Mouse (Mus musculus): ENCODE results near the gene Olfr875.

Gene Olfr875

GRCm38 (mm10) chr9:37771759-37772158 is at the start of gene Olfr875:
Gene Olfr875, plus strand, starts transcription at chr9:37771857.
- no peak for DNase-seq (ENCODE audit: low read depth, low spot score)

DNA sequence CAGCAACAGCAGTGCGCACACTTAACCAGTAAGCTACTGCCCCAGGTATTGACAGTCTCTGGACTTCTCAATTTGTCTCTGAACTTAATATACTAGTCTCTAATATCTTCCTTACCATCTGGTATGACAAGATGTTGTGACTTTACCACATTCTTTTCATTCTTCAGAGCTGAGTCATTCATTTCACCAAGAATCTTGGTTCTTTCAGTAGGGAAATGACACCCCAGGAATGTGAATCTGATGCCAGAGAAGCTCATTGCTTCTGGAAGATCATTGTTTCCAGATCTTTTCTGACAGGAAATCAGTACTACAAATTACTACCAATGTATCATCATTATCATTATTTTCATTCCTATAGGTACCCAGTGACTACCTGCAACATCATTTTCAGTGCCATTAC is 37.3 kb upstream of the Olfr875 start:
- peak; percentile 7 for DNase-seq (ENCODE audit: low read depth, low spot score)

DNA sequence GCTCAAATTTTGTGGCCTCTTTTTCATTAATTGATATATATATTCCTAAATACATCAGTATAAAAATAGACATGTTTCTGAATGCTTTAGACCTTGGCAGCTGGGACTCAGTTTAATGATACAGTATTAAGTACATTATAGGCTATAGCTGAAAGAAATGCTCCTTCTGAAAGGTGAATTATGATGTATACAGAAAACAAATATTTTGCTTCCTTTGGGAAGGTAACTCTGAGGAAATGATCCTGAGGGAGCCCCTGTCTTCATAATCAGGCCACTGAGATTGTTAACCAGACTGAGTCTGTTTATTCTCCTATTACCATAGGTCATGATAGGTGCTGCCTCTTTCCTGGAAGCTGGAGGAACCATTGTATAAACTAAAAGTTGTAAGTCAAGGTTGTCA is 26.9 kb upstream of the Olfr875 start, which contains the start of gene Olfr874:
Gene Olfr874, plus strand, starts transcription at position 301 of the 400 bp plus-strand sequence.
- DNase-seq (ENCODE audit: low read depth, low spot score), result no peak

GRCm38 (mm10) chr9:37750319-37751075 is 21.2 kb upstream of the Olfr875 start:
- no peak for DNase-seq (ENCODE audit: low read depth, low spot score)

- no peak for DNase-seq (ENCODE audit: low read depth, low spot score)
Measured at GRCm38 (mm10) chr9:37751467-37751866, 20.2 kb upstream of the Olfr875 start.

DNA sequence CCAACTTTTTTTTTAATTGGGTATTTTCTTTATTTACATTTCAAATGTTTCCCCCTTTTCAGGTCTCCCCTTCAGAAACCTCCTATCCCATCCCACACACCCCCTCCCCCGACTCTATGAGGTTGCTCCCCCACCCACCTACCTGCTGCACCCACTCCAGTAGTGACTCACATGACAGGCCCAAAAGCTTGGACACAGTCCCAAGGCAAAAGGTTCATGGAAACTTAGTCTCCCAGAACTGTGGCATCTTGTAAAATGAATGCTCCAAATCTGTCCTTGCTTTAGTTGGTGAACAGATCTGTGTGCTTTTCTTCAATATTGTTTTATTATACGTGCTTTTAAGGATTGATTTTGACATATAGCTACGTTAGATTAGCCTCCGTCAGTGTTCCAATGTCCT is 19.7 kb upstream of the Olfr875 start:
- no peak for DNase-seq (ENCODE audit: low read depth, low spot score)

DNA sequence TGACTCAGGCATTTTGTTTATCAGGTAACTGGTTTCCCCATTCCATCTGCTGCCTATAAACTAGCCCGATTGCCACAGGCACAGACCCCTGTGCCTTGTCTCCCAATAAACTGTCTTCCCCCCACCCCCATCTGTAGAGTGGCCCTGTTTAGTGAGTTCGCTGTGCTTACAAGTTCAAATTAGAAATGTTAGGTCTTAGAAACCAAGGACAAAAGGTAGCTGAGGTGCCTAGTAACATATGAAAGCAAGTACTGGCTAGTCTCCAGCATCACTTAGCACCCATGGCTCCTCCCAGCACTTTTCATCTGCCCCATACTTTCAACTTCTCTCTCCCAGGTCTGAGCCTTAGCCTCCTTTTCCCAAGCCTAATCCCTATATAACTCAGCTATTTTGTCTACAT is 9.9 kb upstream of the Olfr875 start:
- DNase-seq (ENCODE audit: low read depth, low spot score), result no peak

DNA sequence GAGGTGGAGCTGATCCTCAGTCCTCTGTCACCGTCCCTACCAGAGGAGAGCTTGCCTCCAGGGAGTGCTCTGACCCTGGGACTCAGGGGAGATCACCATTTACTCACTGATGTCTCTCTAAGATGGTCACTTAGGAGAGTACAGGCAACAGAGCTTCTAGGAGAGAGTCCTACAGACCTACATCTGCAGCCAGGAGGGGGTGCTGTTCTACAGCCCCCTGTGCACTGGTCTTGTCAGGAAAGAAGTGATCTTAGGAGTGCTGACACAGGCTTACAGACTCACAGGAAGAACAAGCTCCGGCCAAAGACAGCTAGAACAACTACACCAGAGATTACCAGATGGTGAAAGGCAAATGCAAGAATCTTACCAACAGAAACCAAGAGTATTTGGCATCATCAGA is 9.1 kb upstream of the Olfr875 start:
- no peak for DNase-seq (ENCODE audit: low read depth, low spot score)

DNA sequence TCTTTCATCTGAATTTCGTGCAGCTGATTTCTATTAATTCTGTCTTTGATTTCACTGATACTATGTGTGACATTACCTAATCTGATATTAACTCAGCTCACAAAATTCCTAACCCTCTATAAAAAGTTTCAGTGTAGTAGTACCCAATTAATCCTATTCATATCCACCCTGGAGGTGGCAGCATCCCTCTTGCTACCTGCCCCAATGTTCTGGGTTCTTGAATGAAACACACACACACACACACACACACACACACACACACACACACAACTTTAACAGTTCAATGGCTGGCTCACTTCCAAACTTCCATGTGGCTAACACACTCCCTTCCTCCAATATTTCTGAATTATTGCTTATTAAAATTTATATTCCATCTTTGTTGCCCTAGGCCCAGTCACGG is 996 bp upstream of the Olfr875 start:
- no peak for DNase-seq (ENCODE audit: low read depth, low spot score)

GRCm38 (mm10) chr9:37782766-37783260 is 11.2 kb downstream of the Olfr875 start:
- DNase-seq (ENCODE audit: low read depth, low spot score), result peak; percentile 46

DNA sequence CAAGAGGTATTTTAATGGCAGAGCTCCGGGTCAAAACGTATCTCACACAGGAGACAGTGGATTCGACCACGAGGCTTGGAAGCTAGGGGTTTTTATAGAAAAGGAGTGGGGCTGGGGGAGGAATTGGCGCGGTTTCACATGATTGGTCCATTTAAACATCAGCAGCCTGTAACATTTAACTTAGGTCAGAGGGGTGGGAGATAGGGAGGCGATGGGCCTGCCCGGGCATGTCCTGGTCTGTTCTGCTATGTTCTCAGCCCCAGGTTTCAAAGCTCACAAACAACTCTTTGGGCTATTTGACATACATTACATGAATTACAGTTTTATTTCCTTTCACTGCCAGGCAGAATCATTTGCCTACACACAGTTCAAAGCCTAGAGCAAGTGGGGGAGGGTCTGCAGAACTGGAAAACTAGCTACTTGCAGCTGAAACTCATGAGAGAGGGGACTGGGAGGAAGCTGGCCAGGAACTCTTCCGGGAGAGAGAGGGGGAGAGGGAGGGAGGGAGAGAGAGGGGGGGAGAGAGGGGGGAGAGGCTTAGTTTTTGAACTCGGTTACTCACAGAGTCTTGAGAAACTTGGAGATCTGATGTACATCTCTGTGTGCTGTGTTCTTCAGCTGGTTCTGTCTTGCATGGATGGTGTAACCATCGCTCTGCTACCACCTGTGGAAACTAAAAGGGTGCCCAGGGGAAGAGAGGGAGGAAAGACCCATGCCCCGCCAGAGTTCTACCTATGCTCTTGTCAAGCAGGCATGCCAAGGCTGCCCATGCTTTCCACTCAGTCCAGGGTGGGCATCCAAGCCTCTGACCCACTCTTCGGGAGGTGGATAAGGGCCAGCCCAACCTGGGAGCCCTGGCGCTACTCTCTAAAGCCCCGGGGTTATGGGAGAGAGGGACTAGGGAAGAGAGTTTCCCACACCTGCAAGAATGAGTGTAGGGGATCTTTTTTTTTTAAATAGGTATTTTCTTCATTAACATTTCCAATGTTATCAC is 12.0 kb downstream of the Olfr875 start:
- DNase-seq (ENCODE audit: low read depth, low spot score), result peak; percentile 39

GRCm38 (mm10) chr9:37786411-37786810 is 14.8 kb downstream of the Olfr875 start:
- no peak for DNase-seq (ENCODE audit: low read depth, low spot score)

DNA sequence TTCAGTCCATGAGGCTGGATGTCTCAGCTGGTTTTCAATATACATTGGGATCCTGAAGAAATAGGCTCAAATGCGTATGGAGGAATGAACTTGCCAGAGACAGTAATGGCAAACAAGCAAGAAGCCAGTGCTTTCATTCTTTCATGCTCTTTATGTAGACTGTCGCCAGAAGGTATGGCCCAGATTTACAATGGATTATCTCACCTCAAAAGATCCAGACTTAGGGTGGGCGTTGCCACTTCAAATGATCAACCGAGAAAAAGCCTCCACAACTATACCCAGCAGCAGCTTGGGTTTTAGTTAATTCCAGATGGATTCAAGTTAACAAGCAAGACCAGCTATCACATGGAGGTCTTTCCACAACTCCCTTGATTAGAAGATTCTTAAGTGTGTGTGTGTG is 30.4 kb downstream of the Olfr875 start:
- DNase-seq (ENCODE audit: low read depth, low spot score), result no peak

- no peak for DNase-seq (ENCODE audit: low read depth, low spot score)
Measured at GRCm38 (mm10) chr9:37802731-37803130, 31.1 kb downstream of the Olfr875 start, which contains the start of gene Olfr876. Gene Olfr876, plus strand, starts transcription at chr9:37803031.

GRCm38 (mm10) chr9:37807235-37807634 is 35.6 kb downstream of the Olfr875 start:
- no peak for DNase-seq (ENCODE audit: low read depth, low spot score)

- no peak for DNase-seq (ENCODE audit: low read depth, low spot score)
Measured at GRCm38 (mm10) chr9:37808456-37808855, 36.8 kb downstream of the Olfr875 start.

- no peak for DNase-seq (ENCODE audit: low read depth, low spot score)
Measured at GRCm38 (mm10) chr9:37808976-37809375, 37.3 kb downstream of the Olfr875 start.

GRCm38 (mm10) chr9:37814696-37815095 is 43.0 kb downstream of the Olfr875 start:
- DNase-seq (ENCODE audit: low read depth, low spot score), result no peak

Data from mesoderm, embryonic 11.5 days (tissue).